Mouse (Mus musculus): ENCODE measurements at regions not wholly inside any gene's neighbourhood (a gene's known extent, or its start where the extent isn't known, plus 50 kb on each side); places are given as distances from the start of the nearest gene placed in this dataset.

DNA sequence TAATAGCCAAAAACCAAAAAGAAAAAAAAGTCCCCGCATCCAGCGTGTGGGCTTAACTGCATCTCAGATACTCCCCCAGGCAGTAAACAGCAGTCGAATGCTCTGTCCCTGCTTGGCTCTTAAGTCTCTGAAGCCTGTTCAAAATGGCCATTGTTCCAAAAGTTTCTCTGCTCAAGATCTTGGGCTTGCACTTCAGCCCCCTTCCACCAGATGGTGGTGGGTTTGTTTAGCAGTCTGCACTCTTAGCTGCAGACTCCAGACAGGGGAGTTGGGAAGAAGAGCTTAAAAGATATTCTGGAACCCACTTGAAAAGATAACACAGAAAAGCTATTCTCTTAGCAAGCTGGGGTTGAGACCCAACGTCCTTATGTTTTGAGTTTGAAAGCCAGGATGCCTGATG is 496.4 kb downstream of the Nedd1 start:
- TF ChIP-seq CTCF (IDR thresholded peaks at IDR 0.05; ENCODE audit: extremely low read depth, insufficient read length, insufficient replicate concordance, low read depth, low read length) = no peak
- TF ChIP-seq POLR2A (IDR thresholded peaks at IDR 0.05; ENCODE audit: low read depth, low read length) = no peak
